Mouse (Mus musculus): ENCODE measurements around the gene Grb2.

Grb2 gene

DNA sequence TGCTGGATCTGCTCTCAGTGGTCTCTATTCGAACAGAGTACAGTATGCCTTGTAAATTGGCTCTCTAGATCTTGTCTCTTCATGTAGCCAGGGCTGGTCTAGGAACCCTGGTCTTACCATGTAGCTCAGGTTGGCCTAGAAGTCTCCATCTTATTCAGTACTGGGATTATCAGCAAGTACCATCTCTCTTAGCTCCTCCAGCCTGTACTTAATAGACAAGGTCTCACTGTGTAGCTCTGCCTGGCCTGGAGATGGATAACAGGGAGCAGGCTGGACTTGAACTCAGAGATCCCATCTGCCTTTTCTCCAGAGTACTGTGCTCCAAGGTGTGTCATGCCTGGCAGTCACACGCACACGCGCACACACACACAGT, 66.7 kb downstream of the Grb2 start:
- no peak for DNase-seq

DNA sequence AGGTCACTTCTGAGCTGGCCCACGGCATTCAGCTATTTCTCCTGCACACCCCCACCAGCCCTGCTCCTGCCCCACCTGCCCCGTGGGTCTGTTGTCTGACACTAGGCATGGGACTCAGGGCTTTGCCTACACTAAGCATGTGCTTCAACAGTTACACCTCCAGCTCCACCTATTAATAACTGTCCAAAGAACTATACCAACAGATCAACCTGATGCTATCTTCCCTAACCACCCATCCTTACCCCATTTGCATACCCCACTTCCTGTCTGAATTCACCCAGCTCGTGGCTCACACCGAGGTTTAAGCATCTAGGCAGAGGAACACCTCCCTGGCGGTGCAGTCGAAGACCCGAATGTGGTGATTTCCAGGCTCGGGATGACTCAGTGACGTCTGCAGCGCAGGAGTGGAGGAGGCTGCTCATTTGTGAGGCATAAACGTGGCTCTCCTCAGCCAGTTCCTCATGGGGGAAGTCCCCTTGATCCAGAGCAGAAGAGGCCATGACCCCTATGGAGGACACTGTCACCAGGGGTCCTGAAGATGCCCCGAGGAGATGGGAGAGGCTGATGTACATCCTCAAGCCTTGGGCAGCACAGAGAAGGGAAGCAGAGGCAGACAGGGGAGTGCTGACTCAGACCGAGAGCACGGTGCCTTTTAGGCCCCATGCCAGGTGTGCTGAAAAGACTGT, 67.3 kb downstream of the Grb2 start:
- peak; percentile 76 for DNase-seq

DNA sequence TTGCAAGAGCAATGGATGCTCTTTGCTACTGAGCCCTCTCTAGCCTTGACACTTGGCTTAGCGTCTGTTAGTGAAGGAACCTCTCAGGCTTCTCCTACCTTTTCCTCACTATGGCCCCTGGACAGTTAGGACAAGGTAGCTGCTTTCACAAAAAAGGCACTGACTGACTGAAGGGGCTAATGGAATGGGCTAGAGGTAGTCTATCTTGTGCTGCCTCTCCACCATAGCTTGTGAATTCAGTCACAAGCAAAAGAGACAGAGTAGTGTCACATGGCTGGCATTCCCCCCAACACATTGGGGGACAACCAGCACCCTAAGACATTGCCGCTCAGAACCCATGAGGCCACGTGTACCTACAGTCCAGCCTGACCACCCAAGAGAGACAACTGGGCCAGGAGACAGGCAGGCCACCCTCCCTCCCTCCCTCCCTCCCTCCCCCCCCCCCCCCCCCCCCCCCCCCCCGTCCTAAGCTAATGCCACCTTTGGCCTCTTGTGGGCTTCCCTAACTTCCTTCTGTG, 68.0 kb downstream of the Grb2 start:
- no peak for DNase-seq

DNA sequence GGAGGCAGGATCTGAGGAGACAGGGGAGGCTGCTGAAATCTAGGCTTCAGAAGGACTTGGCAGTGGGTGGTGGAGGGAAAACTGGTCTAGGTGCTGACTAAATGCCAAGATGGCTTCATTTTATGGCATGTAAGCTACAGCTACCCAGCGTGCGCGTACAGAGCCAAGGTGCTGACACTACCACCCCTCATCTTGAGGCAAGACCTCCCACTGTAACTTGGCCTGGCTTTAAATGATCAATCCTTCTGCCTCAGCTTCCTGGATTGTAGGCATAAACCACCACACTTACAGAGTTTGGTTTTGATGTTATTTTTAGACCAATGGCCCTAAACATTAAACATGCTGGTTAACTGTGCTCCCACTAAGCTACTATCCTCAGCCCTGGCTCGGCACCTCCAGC, 68.9 kb downstream of the Grb2 start:
- no peak for DNase-seq

DNA sequence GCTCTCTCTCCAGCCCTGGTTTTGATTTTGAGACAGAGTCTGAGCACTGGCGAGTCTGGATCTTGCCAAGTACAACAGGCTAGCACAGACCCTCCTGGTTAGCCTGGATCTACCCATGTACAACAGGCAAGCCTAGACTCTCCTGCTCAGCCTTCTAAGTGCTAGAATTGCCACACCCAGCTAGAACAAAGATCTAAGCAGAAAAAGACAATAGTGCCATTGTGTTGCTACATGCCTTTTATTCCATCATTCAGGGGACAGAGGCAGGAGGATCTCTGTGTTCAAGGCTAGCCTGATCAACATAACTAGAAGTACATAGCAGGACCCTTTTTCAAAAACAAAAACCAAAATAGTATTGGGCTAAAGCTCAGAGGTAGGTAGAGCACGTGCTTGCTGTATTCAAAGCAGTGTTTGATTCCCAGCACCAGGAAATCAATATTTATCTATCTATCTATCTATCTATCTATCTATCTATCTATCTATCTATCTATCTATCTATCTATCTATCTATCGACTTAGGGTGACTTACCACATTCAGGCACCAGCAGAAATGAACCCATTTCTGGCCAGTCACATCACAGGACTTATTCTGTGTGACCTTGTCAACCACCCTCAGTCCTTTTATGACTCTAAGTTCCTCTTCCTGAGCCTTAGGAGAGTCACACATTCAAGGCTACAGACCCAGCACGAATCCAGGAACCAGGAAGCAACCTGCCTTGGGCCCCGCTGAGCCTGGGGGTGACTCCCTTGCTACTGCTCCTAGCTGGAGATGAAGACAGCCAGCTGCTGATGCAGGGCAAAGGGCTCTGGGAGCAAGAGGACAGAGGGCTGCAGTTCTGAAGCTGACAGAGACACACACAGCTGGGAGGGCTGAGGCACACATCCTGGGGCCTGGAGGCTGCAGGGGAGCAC, 69.6 kb downstream of the Grb2 start:
- no peak for DNase-seq

DNA sequence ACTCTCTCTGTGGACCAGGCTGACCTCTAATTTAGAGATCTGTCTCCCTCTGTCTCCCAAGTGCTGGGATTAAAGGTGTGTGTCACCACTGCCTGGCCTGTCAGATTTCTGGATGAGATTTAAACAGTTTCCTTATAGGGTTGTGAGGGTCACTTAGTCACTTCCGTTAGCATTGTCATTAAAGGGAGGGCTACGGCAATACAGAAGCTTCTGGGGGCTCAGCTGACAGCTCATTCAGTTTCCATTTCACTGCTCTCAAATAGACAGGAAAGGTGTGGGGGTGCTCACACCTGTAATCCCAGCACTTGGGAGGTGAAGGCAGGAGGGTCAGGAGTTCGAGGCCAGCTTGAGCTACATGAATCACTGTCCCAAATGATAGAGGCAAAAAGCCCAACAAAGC, 71.4 kb downstream of the Grb2 start:
- DNase-seq = no peak

DNA sequence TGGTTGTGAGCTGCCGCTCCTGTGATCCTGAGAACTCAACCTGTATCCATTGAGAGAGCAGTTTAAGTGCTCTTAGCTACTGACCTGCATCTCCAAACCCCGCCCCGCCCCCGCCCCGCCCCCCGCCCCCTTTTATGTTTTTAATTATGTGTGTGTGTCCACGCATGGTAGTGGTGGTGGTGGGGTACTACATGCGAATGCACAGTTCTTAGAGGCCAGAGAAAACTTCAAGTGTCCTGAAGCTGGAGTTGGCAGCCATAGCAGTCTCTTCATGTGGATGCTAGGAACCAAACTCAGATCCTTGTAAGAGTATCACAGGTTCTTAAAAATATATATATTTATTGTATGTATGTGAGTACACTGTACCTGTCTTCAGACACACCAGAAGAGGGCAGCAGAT, 72.9 kb downstream of the Grb2 start:
- no peak for DNase-seq

DNA sequence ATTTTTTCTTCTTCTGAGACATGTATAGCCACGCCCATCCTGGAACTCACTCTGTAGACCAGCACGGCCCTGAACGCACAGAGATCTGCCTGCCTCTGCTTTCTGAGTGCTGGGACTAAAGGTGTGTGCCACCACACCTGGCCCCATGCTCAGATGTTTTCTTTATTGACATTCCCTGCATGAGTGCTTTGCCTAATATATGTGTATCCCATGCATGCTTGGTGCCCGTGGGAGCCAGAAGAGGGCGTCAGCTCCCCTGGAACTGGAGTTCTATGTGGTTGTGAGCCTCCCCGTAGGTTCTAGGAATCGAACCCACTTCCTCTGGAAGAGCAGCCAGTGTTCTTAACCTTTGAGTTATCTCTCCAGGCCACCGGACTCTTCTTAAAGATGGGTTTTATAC, 73.4 kb downstream of the Grb2 start:
- no peak for DNase-seq

DNA sequence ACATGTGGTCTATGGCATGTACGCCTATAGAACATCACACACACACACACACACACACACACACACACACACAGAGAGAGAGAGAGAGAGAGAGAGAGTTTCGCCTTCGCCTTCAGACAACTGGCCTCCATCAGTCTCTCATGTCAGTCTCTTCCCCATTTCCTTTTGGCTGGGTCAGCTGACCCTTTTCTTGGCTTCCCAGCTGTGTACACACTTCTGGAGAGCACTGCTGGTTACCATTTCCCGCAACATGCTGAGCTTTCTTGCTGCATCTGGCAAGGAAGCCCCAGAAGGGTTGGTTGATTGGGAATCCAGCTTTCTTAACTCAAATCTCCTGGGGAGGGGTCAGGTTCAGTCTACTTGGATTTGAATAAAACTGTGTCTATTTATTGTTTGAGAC, 74.3 kb downstream of the Grb2 start:
- DNase-seq = no peak

DNA sequence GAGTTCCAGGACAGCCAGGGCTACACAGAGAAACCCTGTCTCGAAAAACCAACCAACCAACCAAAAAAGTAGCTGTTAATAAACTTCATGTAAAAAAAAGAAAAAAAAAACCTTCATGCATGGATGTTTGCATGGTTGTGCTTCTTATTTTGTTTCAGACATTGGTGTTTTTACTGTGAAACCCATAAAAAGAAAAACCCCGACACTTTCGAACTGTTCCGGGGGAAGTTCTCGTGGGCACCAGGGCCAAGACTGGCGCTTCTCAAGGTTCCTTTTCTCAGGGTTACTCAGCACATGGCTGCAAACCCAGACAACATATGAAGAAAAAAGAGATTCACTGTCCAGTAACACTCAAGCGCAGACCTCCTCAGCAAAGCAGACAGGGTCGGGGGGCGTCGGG, 75.5 kb downstream of the Grb2 start:
- no peak for DNase-seq

DNA sequence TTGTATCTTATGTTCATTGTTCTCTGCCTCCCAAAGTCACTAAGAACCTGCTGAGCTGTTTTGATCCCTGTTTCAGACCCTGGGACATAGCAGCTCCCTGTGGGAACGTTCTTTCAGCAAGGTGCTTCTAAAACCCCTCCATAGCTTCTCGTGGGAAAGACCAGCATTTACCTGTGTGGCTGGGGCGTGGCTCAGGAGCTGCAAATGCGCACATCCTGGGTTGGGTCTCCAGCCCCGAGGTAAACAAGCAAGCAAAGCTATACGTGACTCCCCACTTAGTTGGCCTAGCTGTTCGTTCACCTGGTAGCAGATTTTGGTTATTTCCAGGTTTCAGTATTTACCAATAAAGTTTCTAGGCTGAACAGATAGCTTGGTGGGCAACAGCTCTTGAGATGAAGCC, 76.2 kb downstream of the Grb2 start:
- no peak for DNase-seq

DNA sequence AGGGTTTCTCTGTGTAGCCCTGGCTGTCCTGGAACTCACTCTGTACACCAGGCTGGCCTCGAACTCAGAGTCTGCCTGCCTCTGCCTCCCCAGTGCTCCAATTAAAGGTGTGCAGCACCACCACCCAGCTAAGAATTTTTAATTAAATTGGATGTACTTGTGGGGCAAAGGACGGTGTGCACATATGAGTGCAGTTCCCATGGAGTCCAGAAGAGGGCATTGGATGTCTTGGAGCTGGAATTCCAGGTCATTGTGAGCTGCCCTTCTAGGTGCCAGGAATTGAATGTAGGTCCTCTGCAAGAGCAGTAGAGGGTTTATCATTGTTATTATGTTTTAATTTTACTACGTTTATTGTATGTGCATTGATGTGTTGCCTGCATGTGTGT, 76.9 kb downstream of the Grb2 start:
- peak; percentile 47 for DNase-seq

DNA sequence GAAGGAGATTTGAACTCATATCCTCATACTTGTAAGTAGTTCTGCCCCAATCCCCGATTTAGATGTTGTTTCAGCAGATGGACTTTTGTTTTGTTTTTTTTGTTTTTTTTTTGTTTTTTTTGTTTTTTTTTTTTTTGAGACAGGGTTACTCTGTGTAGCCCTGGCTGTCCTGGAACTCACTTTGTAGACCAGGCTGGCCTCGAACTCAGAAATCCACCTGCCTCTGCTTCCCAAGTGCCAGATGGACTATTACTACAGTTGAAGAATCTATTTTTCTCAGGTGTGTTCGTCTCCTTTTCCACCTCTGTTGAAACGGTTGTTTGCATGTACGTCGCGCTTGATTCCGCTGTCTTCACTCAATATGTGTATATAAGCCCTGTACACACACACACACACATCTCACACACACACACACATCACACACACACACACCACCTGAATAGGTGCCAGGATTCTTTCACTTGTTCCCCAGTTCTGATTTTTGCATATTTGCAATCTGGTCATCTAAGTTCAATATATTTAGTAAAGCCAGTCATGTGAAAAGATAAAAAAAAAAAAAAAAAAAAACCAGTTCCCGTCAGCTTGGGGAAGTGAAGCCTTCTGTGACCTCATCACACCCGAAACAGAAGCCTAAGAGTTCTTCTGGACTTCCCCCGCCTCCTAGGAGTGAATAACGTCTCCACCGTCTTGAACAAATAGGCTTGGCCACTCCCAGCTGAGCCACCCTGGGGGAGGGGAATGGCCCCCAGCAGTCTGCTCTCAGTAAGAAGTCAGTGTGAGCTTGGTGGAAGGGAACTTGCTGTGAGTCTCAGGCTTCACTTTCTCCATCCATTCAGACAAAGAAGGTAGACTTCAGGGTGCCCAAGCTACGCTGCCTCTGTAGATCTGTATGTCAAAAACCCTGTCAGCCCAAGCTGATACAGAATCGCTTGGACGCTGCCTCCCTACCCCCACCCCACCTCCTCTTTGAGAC, 77.6 kb downstream of the Grb2 start:
- DNase-seq = no peak

DNA sequence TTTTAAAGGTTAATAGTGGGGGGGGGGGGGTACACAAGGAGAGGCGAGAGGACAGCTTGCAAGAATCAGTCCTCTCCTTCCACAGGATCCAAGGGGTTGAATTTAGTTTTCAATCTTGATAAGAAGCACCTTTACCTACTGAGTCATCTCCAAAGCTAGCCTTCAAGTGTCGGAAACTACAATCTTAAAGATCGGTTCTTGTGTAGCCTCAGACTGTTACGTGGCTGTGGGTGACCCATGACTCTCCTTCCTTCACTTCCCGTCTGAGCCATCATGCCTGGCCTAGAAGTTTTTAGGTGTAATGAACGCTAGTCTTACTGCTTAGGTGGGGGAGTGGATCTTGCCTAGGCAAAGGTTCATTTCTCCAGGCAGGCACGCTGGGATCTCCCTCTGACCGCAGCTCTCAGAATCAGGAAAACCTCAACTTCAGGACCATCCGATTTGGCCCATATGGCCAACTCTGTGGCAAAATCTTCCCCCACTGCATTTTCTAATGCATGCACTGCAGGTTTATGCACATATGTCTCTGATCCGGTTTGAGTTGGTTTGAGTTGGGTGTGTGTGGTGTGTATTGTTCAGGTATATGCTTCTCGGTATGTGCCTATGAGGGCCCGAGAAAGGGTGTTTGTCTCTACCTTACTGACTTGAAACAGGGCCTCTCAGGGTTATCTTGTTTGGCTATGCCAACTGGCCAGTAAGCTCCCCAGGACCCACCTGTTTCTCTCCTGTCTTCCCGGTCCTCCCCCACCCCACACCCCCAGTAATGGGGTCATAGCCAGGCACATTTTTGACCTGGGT, 78.5 kb downstream of the Grb2 start:
- no peak for DNase-seq

DNA sequence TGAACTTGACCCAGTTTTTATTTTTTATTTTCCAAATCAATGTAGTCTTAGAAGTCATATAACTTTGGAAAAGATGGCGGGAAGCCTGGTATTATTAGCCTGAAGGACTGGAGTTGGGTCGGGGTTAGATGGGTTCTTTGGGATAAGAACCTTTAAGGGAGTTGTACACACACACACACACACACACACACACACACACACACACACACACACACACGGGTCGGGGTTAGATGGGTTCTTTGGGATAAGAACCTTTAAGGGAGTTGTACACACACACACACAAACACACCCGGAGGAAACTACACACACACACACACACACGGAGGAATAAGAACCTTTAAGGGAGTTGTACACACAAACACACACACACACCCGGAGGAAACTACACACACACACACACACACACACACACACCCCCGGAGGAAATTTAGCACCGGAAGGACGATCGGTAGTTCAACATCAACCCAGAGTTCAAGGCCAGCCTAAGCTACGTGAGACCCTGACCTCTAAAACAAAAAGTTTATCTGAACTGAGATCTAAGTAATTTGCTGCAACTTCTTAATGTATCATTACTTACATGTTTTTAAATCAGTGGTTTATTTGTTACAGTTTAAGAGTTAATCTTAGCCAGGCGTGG, 79.8 kb downstream of the Grb2 start:
- DNase-seq = no peak

DNA sequence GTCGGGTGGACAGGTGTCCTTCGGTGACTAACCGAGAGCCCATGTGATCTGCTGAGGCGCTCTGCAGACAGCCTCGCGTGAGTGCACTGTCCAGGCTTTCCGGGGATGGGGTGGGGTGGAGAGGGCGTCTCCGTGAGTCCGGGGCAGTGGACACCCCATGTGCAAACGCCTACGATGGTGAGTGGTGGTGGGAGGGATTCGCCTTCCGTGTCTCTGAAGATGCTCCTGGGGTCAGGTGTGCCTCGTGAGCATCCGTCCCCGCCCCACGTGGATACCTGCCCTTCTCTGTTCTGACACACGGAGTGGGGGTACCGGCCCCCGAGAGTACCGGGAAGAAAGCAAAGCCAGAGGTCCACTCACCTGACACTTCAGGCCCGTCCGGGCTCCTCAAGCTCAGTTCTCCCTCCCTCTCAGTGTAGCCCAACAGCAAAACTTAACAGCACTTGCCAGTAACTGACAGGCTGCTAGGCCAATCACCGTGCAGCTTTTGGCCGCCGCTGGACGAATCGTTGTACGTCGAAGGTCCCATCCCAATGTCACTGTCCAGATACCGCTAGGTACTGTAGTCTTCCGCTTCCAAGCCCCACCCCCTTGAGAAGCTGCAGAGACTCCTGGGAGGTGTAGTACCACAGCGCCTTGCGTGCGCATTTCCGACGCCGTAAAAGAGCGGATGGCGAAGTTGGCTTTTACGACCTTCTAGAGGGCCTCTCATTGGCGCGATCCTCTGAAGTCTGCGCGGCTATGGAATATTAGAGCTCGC, 80.5 kb downstream of the Grb2 start, which contains the start of gene Slc25a19:
TSS of gene Slc25a19 (minus strand) at position 591 of the 760 bp plus-strand sequence.
- DNase-seq = peak; percentile 97

DNA sequence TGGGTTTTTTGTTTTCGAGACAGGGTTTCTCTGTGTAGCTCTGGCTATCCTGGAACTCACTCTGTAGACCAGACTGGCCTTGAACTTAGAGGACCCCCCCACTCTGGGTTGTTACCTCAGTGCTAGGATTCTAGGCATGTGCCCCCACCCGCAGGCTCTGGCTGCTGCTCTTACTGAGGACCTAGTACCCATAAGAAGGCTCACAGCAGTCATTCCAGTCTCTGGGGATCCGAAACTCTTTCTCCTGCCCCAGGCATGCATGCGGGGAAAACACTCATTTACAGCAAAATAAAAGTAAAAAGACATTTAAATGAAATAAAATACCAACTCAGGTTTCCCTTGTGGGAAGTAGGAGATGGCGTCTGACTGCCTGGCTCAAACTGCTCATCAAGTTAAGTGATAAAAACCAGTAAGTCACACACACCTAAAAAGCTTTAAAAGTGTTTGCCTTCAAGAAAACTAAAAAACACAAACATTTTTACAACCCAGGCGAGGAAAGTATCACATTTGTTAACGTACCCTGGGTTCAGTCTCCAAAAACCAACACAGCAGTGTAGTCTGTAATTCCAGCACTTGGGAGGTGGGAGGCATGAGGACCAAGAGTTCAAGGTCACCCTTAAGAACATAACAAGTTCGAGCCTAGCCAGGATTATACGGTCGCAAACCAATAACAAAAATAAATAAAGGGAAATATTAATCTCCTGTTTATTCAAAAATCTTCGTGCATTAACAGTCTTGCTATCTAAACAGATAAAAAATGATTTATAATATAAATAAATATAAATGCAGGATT, 81.4 kb downstream of the Grb2 start:
- DNase-seq = no peak

DNA sequence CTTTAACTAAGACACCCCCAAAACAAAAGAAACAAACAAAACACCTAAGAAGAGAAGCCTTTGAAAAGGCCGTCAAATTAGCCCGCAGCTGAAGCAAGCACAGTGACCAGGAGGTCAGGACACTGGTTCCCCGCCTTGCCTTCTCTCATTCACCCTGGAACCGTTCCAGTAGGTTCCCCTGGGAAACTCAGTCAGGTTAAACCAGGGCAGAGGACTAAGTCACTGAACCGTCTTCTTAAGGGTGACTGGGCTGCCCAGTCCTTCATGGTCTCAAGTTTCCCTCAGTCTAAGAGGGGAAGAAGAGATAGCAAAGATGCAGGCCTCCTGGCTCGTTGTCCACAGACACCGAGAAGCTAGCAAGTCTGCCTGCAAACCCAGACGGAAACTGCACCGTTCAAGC, 82.5 kb downstream of the Grb2 start:
- no peak for DNase-seq

DNA sequence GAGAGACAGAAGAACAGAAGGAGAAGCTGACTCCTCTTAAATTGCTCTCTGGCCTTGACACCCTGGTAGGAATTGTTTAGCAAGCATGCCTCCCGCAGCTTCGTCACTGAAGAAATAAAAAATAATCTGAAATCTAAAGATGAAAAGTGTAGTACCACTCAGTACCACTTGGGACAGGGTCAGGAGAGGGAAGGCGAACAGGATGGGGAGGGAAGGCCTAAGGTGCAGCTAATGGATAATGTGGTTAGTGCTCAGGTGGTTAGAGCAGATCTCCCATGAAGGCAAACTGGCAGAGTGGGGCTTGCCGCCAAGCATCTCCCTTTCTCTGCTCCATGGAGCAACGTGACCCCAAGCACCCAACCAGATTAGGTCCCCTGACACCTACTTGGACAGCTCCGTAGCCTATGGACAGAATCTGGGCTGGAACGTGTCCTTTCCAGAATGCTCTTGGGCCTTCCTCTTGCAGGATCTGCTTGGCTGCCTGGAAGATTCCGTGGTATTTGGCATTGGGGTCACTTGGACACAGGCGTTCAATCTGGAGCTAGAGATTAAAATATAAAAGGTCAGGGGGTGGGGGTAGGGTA, 84.8 kb downstream of the Grb2 start:
- no peak for DNase-seq

DNA sequence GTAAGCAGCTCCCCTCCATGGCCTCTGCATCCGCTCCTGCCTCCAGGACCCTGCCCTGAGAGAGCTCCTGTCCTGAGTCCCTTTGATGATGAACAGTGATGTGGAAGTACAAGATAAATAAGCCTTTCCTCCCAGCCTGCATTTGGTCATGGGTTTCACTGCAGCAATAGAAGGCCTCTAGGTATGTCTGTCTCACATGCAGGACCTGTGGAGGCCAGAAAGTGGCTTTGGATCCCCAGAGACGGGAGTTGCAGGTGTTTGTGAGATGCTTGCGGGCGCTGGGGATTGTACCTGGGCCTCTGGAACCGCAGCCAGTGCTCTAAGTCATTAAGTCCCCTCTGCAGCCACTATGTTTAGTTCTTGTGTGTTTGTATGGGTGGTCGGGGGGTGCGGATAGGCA, 88.4 kb downstream of the Grb2 start:
- DNase-seq = no peak
